Mouse (Mus musculus) naive thymus-derived CD4-positive, alpha-beta T cell, adult 2 months (primary cell): ENCODE data around the gene Fkbp5.
A peak's percentile ranks its signal among the peaks of the same experiment; 100 is the strongest.

Source experiments
- DNase-seq: peaks from one replicate; pipeline ENCODE4 v3.0.0-alpha.2; 2011; ENCODE audit warnings: low read depth

The Fkbp5 gene

DNA sequence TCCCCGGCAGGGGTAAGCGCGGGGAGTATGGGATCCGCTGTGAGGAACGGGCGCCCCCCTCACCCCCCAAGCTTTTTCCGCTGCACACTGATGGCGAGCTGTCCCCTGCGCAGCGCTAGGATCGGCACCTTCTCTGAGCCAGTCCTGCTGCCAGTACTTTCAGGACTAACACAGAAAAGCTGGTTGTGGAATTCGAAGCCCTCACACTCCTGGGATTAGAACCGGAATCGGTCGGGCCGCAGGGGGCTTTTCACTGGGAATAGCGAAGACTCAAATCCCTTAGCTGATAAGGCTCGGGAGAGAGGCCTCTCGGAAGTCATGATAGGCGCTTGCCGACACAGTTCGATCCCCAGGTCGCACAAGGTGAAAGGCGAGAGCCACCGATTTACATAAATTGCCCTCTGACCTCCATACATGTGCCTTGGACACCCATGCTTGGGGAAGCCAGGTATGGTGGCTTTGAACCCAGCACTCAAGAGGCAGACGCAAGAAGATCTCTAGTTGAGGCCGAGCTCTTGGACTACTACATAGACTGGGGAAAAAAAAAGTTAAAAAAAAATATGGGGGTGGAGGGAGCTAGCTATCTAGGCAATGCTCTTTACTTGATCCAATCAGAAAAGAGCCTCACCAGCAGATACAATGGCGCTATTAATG lies 6.2 kb upstream of the Fkbp5 start:
- peak; percentile 73 for DNase-seq

DNA sequence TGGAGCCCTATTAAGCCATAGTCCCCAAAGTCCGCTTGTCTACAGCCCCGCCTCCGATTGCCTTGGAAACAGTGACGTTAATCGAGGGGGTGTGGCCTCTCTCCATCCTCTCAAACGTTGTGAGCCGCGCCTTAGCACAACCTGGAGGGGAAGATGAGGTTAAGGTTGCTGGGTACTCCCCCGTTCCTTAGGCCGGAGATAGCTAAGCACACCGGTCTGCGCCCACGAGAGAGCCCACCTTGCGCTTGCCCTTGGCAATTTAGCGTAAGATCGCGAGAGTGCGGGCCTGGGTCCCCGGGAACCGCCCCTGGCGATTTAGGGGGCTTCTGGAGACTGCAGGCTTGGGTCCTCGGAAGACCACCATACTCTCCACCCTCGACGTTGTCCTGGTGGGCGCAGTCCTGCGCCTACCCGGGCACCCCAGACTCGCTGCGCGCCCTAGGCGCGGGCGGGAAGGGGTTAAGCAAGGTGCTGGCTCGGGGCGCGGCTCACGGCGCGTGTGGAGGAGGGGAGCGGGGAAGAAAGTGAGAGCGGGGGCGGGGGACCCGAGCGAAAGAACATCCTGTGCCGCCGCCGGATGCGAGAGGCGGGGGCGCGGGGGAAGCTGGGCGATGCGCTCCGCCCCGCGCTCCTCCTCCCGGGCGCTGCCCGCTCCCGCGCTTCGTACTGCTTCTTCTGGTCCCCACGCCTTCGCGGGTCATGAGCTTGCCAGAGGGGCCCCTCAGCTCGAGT lies 5.5 kb upstream of the Fkbp5 start:
- peak; percentile 94 for DNase-seq

GRCm38 (mm10) chr17:28521920-28522319 lies 4.6 kb upstream of the Fkbp5 start:
- no peak for DNase-seq

GRCm38 (mm10) chr17:28521071-28521726 lies 3.9 kb upstream of the Fkbp5 start:
- no peak for DNase-seq

GRCm38 (mm10) chr17:28520561-28520960 lies 3.2 kb upstream of the Fkbp5 start:
- DNase-seq, result no peak

- peak; percentile 68 for DNase-seq
Observed at GRCm38 (mm10) chr17:28519827-28520226, 2.5 kb upstream of the Fkbp5 start.

GRCm38 (mm10) chr17:28518615-28519071 lies 1.3 kb upstream of the Fkbp5 start:
- no peak for DNase-seq

DNA sequence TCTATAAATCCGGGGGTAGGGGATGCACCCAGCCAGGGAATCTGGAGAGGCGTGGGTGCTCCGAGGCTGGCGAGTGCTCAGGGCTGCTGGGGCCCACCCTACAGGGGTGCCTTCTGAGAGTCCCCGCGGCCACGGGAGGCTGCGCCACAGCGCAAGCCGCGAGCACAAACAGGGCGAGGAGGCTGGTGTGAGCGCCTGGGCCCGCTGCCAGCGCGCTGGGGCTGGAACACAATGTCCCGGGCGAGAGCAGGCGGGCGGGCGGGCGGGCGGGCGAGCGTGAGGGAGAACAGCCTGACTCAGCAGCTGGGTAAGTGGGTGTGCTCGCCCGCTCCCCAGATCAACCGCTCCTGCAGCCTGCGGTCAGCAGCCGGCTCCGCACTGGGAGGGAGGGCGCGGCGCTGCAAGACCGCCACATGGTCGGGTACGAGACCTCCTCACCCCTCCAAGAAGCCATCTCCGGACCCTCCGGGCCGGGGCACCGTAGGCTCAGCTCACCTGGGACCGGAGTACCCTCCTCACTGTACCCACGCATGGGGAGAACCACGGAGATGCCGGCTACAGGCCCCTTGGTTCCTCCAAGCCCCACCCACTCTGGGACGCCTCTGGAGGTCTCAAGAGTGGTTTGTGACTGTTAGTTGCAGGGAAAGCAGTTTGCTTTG lies 758 bp upstream of the Fkbp5 start:
- DNase-seq, result peak; percentile 68

- DNase-seq, result no peak
Observed at GRCm38 (mm10) chr17:28516881-28517280, 446 bp downstream of the Fkbp5 start.

- peak; percentile 46 for DNase-seq
Observed at GRCm38 (mm10) chr17:28515431-28516341, 1.6 kb downstream of the Fkbp5 start.

DNA sequence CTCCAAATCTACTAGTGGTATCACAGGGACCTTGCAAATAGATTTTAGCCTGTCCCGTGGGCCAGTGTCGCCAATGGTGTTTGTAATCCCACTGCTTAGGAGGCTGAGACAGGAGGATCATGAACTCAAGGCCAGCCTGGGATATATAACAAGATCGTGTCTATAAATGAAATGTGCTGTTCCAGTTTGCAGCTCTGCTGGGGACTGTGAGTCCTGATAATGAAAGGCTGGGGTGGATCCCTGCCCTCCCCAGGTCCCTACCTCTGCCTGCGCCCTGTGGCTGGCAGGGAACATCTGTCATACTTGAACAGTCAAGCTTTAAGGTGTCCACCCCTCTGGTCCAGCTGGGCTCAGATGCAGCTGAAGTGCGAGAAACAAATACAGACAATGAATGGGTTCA lies 2.8 kb downstream of the Fkbp5 start:
- DNase-seq, result no peak

- no peak for DNase-seq
Observed at GRCm38 (mm10) chr17:28513844-28514243, 3.5 kb downstream of the Fkbp5 start.

DNA sequence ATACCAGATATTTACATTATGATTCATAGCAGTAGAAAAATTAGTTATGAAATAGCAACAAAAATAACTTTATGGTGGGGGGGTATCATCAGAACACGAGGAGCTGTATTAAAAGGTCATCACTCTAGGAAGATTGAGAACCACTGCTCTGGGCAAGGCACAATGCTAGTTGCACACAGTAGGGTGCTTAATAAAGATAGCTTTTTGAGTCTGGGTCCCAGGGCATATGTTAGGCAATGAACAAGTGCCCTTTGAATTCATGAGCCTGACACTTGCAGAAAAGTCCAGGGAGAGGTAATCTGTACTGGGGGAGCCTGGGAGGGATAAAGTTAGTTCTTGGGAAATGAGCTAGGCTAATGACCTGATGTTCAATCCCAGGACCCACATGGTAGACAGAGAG lies 4.0 kb downstream of the Fkbp5 start:
- DNase-seq, result no peak

- no peak for DNase-seq
Observed at GRCm38 (mm10) chr17:28512696-28513095, 4.6 kb downstream of the Fkbp5 start.

DNA sequence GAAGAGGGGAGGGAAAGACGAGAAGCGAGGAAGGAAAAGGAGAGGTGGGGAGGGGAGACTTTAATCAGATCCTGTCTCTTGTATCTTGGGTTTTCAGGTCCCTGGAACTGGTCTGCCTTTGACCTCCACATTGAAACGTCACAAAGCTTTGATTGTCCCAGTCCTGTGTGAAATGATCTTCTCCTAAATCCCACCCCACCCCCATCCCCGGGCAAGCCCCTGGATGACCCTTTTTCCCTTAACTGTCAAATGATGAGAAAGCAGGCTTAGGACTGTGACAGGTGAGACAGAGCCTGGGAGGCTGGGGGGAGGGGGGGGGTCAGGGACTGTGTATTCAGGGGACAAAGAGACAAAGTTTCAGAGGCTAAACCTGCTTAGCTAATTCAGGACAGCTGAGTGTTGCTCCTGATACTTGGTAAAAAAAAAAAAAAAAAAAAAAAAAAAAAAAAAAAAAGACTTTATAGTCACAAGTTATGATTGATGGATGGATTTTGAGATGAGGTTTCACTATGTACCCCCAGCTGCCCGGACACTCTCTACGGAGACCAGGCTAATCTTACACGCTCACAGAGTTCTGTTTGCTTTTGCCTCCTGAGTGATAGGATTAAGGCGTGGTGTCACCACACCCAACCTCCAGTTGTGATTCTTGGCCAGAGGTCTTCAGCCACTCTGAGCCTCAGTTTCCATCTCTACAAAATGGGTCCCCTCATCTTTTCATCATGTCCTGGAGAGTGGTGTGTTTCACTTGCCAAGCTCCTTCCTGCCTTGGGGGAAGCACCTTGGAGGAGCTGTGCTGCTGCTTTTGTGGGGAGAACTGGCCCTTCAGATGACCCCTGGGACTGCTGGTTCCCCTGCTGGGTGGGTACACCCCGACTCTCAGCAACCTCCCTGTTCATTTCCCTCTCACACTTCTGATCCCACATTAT lies 5.4 kb downstream of the Fkbp5 start:
- no peak for DNase-seq

DNA sequence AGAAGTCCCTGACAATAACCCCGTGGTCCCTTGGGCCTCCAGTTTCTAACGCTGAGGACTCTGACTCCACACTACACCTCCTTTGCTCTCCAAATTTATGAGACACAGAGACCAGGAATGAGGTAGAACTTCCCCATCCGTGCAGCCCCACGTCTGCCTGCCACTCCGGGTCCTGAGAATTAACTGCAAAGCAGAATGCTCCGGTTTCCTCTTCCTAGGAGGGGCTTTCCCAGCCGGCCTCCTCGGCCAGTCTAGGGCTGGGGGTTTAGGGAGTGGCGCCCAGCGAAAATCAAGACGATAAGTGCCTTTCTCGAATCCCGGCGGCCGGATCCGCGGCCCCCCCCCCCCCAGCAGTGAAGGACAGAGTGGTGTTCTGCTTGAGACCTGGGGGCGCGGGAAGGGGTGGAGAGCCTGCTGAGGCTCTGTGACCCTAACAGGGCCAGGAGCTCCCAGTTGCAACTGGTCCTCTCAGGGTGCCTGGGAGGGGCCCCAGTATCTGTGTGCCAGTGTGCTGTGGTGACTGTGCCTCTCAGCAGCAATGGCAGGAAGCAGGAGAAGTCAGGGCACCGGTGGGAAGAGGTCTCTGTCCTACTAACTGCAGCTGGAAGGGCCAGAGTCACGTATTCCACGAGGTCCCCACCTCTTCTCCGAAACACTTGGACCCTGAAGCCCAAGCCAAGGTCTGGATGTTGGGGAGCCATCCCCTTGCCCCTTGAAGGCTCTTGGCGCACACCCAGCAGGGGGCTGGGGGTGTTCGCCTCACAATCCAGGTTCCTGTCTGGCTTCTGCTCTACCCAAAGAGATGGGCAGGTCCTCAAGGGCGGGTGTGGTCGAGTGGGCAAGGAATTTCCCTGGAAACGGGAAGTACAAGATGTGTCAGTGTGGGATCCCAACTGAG lies 6.6 kb downstream of the Fkbp5 start:
- DNase-seq, result no peak

DNA sequence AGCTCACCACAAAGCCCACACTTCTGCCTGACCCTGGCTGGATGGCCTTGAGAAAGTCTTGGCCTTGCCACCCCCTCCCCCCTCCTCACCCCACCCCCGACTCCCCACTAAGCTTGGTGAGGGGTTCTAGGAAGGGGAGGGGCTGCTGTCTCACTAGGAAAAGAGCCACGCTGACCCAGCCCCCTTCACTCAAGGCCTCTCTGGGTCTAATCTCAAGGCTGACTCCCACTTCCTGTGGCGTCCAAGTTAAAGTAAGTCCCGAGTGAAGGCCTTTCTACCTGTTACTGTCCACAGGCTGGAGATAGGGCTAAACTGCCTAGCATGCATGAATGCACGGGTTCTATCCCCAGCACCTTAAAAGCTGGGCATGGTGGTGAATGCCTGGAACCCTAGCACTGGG lies 9.8 kb downstream of the Fkbp5 start:
- DNase-seq, result no peak

DNA sequence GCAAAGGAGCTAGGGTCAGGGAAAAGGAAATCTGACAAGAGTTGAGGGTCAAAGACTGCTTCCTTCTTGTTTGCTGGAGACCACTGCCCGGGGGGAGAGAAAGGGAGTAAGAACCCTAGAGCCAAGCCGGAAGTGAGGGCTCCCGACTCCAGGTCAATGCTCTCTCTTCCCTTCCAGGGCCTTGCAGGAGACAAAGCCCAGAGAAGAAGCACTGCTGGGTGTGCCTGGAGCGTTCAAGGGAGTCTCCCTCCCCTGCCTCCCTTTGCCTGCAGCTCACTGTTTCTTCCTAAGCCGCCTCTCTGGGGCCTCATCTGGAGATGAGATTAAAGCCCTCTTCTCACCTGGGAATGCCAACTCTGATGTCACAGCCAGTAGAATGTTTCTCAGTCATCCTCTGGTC lies 10.4 kb downstream of the Fkbp5 start:
- no peak for DNase-seq

- peak; percentile 15 for DNase-seq
Observed at GRCm38 (mm10) chr17:28505591-28505990, 11.7 kb downstream of the Fkbp5 start.
